ENCODE assay signal across 8 mouse cellular contexts in the genomic region with DNA sequence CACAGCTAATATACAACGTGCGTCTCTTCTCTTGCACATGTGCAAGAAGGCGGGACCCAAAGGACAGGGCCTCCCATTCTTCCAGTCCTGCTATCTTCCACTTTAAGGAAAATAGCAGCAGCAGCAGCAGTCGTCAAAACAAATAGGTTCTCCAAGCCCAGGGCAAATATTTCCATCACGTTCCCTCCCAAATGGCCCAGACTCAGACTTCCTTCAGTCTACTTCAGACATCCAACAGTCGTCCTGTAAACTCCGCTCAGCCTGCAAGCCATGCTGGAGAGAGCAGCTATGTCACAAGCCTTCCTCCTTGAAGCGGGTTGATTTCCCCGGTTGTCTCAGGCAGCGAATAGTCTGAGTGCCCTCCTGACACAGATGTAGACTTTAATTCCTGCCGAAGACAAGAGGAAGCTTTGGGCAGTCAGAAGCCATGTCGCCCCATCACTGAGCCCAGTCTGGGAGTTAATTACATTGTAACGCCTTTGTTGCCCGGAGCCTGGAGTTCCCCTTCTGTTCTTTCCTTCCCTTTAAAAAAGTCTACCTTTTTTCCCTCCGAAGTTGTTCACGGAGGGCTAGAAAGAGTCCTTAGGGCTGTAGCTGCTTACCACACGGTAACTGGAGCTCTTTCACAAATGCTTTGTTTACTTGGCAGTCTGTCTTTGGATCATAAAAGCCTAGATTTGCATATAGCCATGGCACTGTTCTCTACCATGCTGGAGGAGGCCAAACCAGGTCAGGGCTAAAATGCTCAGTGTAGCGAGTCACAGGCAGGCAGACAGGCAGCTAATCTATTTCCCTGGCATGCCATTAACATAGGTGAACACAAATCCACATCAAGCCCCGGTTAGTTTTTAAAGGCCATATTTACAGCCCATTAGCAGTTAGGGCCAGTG.
DNase-seq lines count a peak whose midpoint lies in the region; ATAC-seq and TF ChIP-seq lines count a peak whose summit lies in the region.

No protein-coding gene starts in this region.

- WGBS in limb, embryonic 13.5 days, result 22% methylated on average over 19 of the region's 19 CpGs

- TF ChIP-seq CTCF in E14TG2a.4 (conservative IDR thresholded peaks at IDR 0.05; ENCODE audit: low read length), result no peak

- H3K36me3 ChIP-seq in E14TG2a.4 (ENCODE audit: insufficient read depth, low read length), result no peaks in the 10 kb centered on the region
- H3K36me3 ChIP-seq in limb, embryonic 13.5 days, result no peaks in the 10 kb centered on the region

- H3K4me2 ChIP-seq in limb, embryonic 13.5 days (replicated peaks), result peak overlapping the region; percentile 41

- H3K4me1 ChIP-seq in E14TG2a.4 (replicated peaks; ENCODE audit: low read depth, low read length), result peaks cover 56% of the 10 kb centered on the region
- H3K4me1 ChIP-seq in limb, embryonic 13.5 days, result peaks cover 23% of the 10 kb centered on the region

- no peaks in the 10 kb centered on the region for H3K27me3 ChIP-seq in E14TG2a.4 (ENCODE audit: insufficient read depth, low read length)
- no peaks in the 10 kb centered on the region for H3K27me3 ChIP-seq in limb, embryonic 13.5 days

- peak overlapping the region; percentile 49 for H3K27ac ChIP-seq in limb, embryonic 13.5 days

- no peak for ATAC-seq in limb, embryonic 13.5 days (ENCODE audit: low FRiP score, low read depth)

- H3K9ac ChIP-seq in limb, embryonic 13.5 days, result no peak overlapping the region; the same call in 1 of the 2 replicates

- no peaks in the 10 kb centered on the region for H3K9me3 ChIP-seq in E14TG2a.4 (ENCODE audit: low read length)
- no peaks in the 10 kb centered on the region for H3K9me3 ChIP-seq in limb, embryonic 13.5 days

- H3K4me3 ChIP-seq in E14TG2a.4 (replicated peaks; ENCODE audit: low read length), result peak overlapping the region; percentile 46
- H3K4me3 ChIP-seq in limb, embryonic 13.5 days, result no peak overlapping the region

- peak; percentile 41 for DNase-seq in embryo, embryonic 9.5 days (ENCODE audit: extremely low spot score)
- peak; percentile 37 for DNase-seq in heart, postnatal 4 days
- no peak for DNase-seq in frontal cortex, postnatal 10 days (ENCODE audit: low spot score in 2 of 2)
- DNase-seq in left cerebral cortex, adult 8-10 months (ENCODE audit: low spot score in 2 of 2), result no peak
- no peak for DNase-seq in thymus, postnatal 4 days
- no peak for DNase-seq in frontal cortex, postnatal 14 days (ENCODE audit: low spot score in 2 of 2)

Comparison
In these comparisons a context has a peak if more than half of its experiments do, and no peak if none do; other contexts are left out.
1. DNase-seq: peak in embryo, embryonic 9.5 days (single experiment) and heart, postnatal 4 days (single experiment); none in frontal cortex, postnatal 10 days (0 of 2), left cerebral cortex, adult 8-10 months (0 of 2), thymus, postnatal 4 days (single experiment) and frontal cortex, postnatal 14 days (0 of 2).